Mouse (Mus musculus): ENCODE results near the gene Hist2h2bb. TPM values are rescaled to one million over a fixed set of nuclear protein-coding genes. Genes with fewer than 3 reads are reported as not detected.
"Not testable (repeated sequence)": the region's sequence is repeated elsewhere in the genome, so short reads cannot be mapped to it uniquely, and the experiment has no call there.

Hist2h2bb gene
- polyA plus RNA-seq, 1 experiment from 2014 or later = 18.6 TPM

DNA sequence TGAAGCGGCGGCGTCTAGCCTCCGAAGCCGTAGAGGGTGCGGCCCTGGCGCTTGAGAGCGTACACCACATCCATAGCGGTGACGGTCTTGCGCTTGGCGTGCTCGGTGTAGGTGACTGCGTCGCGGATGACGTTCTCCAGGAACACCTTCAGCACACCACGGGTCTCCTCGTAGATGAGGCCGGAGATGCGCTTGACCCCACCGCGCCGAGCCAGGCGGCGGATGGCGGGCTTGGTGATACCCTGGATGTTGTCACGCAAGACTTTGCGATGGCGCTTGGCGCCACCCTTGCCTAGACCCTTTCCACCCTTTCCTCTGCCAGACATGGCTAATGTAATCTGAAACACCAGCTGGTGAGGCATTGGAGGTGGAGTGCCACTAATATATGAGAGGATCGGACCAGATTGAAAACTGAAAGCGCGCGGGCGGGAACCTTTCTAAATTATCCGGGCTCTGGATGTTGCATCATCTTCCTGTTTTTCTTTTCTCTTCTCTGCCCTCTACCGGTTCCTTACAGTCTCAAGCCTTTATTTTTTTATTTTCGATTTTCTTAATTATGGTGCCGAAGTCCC, 6.5 kb upstream of the Hist2h2bb start, which contains the start of gene Hist2h4:
Gene Hist2h4 (minus strand): TSS at position 333 of the 572 bp plus-strand sequence.
- H3K4me3 ChIP-seq (ENCODE audit: low read depth, low read length) = peak within 1 kb of the TSS; percentile 55
- H3K27me3 ChIP-seq (ENCODE audit: control insufficient read depth, insufficient read depth, low read length) = no peaks in the 10 kb centered on the region
- no peaks in the 10 kb centered on the region for H3K9me3 ChIP-seq (replicated peaks; ENCODE audit: control insufficient read depth, low read length)
- ATAC-seq (replicated peaks; ENCODE audit: insufficient number of reproducible peaks, low FRiP score, low TSS enrichment, low read depth) = peak; percentile 84
- 1% methylated on average over 40 of the region's 40 CpGs for WGBS
- peak within 1 kb of the TSS; percentile 98 for H3K27ac ChIP-seq (replicated peaks; ENCODE audit: low read depth, low read length)
- peak; percentile 98 for DNase-seq (ENCODE audit: low spot score)
- peak within 1 kb of the TSS; percentile 89 for H3K4me2 ChIP-seq (ENCODE audit: low read depth, low read length)
- H3K9ac ChIP-seq (replicated peaks; ENCODE audit: low read length) = peak within 1 kb of the TSS; percentile 80
- no peaks in the 10 kb centered on the region for H3K36me3 ChIP-seq (replicated peaks; ENCODE audit: control insufficient read depth, insufficient read depth, low read depth, low read length)
- no peaks in the 10 kb centered on the region; the same call in 1 of the 2 replicates for H3K4me1 ChIP-seq (ENCODE audit: control insufficient read depth, insufficient read depth, low read length)

DNA sequence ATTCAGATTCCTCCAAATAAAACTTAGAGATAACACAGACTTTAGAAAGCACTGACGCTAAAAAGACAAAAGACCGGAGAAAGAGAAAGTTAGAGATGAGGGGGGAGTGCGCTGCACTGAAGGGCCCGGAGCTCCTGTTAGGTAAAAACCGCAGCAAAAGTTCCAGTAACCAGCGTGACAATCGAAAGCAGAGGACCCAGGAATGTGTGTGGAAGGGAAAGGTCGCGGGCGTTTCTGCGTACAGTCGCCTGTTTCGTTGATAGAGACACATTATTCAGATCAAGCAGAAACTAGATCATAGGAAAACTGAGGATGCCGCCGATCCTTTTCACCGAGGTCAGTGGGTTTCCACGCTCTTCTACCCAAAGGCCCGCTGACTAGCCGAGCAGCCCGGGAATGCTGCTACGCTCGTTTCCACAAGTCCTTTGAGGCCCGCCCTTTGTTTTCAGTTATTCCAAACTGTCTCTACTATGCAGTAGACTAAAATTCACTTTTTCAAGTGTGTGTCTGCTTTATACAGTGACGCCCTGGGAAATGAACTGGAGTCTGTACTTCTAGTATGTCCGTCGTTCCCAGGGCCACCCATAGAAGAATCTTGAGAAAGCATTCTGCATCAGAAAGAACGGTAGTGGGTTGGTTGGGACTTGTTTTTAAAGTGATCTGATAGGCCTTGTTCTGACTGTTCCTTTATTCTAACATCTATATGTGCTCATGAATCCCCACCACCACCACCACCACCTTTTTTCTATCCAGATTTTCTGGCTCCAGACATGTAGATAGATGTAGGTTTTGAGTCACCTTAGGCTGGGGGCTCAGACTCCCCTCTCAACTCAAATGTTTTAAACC, 5.8 kb upstream of the Hist2h2bb start:
- H3K4me1 ChIP-seq (ENCODE audit: control insufficient read depth, insufficient read depth, low read length) = no peaks in the 10 kb centered on the region; the same call in 1 of the 2 replicates
- no peaks in the 10 kb centered on the region for H3K27me3 ChIP-seq (ENCODE audit: control insufficient read depth, insufficient read depth, low read length)
- H3K27ac ChIP-seq (replicated peaks; ENCODE audit: low read depth, low read length) = peak overlapping the region; percentile 98
- DNase-seq (ENCODE audit: low spot score) (peak; percentile 65), ATAC-seq (replicated peaks; ENCODE audit: insufficient number of reproducible peaks, low FRiP score, low TSS enrichment, low read depth) (no peak)
- H3K9me3 ChIP-seq (replicated peaks; ENCODE audit: control insufficient read depth, low read length) = no peaks in the 10 kb centered on the region
- 8% methylated on average over 27 of the region's 27 CpGs for WGBS
- H3K4me3 ChIP-seq (ENCODE audit: low read depth, low read length) = peak overlapping the region; percentile 55
- H3K9ac ChIP-seq (replicated peaks; ENCODE audit: low read length) = peak overlapping the region; percentile 75
- no peaks in the 10 kb centered on the region for H3K36me3 ChIP-seq (replicated peaks; ENCODE audit: control insufficient read depth, insufficient read depth, low read depth, low read length)
- H3K4me2 ChIP-seq (ENCODE audit: low read depth, low read length) = peak overlapping the region; percentile 58

DNA sequence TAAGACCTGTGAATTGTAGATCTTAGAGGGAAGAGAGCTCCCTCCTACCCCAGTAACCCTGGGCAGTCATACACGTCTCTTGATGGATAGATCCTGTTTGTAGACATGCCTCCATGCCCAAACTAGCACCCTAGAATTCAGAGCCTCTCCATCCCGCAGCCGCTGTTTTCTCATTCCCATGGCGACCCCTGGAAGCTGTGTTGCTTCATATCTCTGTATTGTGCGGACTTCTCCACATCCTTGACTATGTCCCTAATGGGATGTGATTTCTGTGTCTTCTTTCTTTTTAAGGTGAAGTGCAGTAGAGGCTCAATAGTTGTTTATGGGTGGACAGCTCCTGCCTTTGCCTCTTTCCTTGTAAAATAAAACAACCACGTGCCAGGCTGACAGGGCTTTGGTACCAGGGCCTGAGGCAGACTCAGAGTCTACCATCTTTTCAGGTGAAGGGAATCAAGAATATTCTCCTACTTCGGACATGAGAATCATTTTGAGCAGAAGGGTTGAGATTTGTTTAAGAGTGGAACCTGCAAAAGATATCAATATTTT, 5.1 kb upstream of the Hist2h2bb start:
- DNase-seq (ENCODE audit: low spot score) = no peak
- Histone ChIP-seq H3K4me3 (ENCODE audit: low read depth, low read length) (no peak overlapping the region), H3K4me1 (ENCODE audit: control insufficient read depth, insufficient read depth, low read length) (no peaks in the 10 kb centered on the region; the same call in 1 of the 2 replicates), H3K27ac (replicated peaks; ENCODE audit: low read depth, low read length) (peak overlapping the region; percentile 98), H3K4me2 (ENCODE audit: low read depth, low read length) (peak overlapping the region; percentile 58), H3K36me3 (replicated peaks; ENCODE audit: control insufficient read depth, insufficient read depth, low read depth, low read length) (no peaks in the 10 kb centered on the region), H3K9me3 (replicated peaks; ENCODE audit: control insufficient read depth, low read length) (no peaks in the 10 kb centered on the region), H3K27me3 (ENCODE audit: control insufficient read depth, insufficient read depth, low read length) (no peaks in the 10 kb centered on the region), H3K9ac (replicated peaks; ENCODE audit: low read length) (peak overlapping the region; percentile 75)
- no peak for ATAC-seq (replicated peaks; ENCODE audit: insufficient number of reproducible peaks, low FRiP score, low TSS enrichment, low read depth)
- 80% methylated on average over 7 of the region's 7 CpGs for WGBS

DNA sequence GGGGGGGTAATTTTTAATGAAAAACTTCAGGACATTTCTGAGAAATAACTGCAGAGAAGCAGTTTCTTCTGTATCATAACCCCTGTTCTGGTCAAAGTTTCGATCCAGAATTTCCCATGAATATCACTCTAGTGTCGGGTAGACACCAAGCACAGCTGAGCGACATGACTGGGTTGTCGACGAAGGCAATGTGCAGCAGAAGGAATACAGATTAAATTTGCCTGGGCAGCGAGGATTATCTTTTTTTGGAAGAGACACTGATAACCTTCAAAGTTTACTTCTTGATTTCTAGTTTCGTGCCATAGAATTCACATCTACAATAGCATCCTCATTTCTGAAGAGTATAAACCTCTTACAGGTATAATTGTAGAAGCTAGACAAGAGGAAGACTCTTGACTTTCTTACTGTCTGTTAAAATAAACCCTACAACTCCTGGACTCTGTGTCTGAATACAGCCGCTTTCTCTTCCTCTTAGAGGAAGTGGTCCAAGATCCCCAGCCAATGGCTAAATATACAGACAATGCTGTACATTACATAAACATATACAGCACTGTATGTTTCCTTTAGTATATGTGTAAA, 3.3 kb upstream of the Hist2h2bb start:
- no peak for ATAC-seq (replicated peaks; ENCODE audit: insufficient number of reproducible peaks, low FRiP score, low TSS enrichment, low read depth)

DNA sequence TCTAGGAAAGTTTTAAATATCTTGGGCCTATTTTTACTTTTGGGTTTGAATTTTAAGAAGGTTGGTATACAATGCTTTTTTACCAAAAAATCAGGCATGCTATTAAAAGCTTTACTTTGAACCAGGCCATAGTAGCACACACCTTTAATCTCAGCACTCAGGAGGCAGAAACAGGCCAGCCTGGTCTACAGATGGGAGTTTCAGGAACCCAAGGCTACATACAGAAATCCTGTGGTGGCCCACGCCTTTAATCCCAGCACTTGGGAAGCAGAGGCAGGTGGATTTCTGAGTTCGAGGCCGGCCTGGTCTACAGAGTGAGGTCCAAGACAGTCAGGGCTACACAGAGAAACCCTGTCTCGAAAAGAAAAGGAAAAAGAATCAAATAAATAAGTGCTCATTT, 2.0 kb upstream of the Hist2h2bb start:
- Histone ChIP-seq H3K4me2 (ENCODE audit: low read depth, low read length) (no peak overlapping the region), H3K4me1 (ENCODE audit: control insufficient read depth, insufficient read depth, low read length) (no peaks in the 10 kb centered on the region; the same call in 1 of the 2 replicates), H3K9me3 (replicated peaks; ENCODE audit: control insufficient read depth, low read length) (no peaks in the 10 kb centered on the region), H3K36me3 (replicated peaks; ENCODE audit: control insufficient read depth, insufficient read depth, low read depth, low read length) (no peaks in the 10 kb centered on the region), H3K9ac (replicated peaks; ENCODE audit: low read length) (0 out of 2 replicates have a peak overlapping the region, but pooled peaks have one; percentile 26), H3K27me3 (ENCODE audit: control insufficient read depth, insufficient read depth, low read length) (no peaks in the 10 kb centered on the region), H3K27ac (replicated peaks; ENCODE audit: low read depth, low read length) (peak overlapping the region; percentile 75), H3K4me3 (ENCODE audit: low read depth, low read length) (no peak overlapping the region)
- DNase-seq (ENCODE audit: low spot score) (no peak), ATAC-seq (replicated peaks; ENCODE audit: insufficient number of reproducible peaks, low FRiP score, low TSS enrichment, low read depth) (no peak)
- WGBS = 70% methylated on average over 4 of the region's 4 CpGs

More for the DNA sequence above, 3.3 kb upstream of the Hist2h2bb start:
- Histone ChIP-seq H3K36me3 (replicated peaks; ENCODE audit: control insufficient read depth, insufficient read depth, low read depth, low read length) (no peaks in the 10 kb centered on the region), H3K27ac (replicated peaks; ENCODE audit: low read depth, low read length) (no peak overlapping the region), H3K4me1 (ENCODE audit: control insufficient read depth, insufficient read depth, low read length) (no peaks in the 10 kb centered on the region; the same call in 1 of the 2 replicates), H3K9ac (replicated peaks; ENCODE audit: low read length) (no peak overlapping the region), H3K9me3 (replicated peaks; ENCODE audit: control insufficient read depth, low read length) (no peaks in the 10 kb centered on the region), H3K4me3 (ENCODE audit: low read depth, low read length) (no peak overlapping the region), H3K4me2 (ENCODE audit: low read depth, low read length) (no peak overlapping the region), H3K27me3 (ENCODE audit: control insufficient read depth, insufficient read depth, low read length) (no peaks in the 10 kb centered on the region)
- WGBS = 84% methylated on average over 8 of the region's 8 CpGs
- no peak for DNase-seq (ENCODE audit: low spot score)

DNA sequence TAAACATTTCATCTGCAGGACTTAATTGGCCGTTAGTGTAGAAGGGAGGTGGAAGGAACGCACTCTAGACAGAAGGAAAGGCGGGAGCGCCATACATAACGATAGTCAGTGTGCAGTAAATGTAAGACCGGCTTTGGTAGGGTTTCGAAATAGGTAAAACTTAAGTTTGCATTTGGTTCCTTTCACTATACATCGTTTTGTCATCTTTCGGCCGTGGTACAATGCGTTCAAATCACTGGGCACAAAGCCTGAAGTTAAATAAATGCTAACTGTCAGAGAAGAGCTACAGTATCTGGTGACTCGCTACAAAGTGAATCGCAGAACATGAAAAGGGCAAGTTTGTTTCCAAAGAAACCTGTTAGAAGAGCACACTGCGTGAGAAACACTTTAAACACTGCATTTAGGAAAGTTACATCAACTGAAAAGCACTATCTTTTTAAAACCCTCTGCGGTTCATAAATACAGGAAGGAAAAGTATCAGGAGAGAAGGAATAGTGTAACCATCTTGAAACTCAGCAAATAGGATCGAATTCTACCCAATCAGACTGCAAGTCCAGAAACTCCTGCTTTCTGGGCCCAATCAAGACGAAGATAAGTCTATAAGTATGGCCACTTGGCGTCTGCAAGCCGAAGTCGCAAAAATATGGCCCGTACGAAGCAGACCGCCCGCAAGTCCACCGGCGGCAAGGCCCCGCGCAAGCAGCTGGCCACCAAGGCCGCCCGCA, 1.3 kb upstream of the Hist2h2bb start, which contains the start of gene Hist2h3b:
Gene Hist2h3b (plus strand): TSS at position 604 of the 725 bp plus-strand sequence.
- H3K4me1 ChIP-seq (ENCODE audit: control insufficient read depth, insufficient read depth, low read length) = no peaks in the 10 kb centered on the region; the same call in 1 of the 2 replicates
- H3K9ac ChIP-seq (replicated peaks; ENCODE audit: low read length) = peak within 1 kb of the TSS; percentile 75
- no peaks in the 10 kb centered on the region for H3K9me3 ChIP-seq (replicated peaks; ENCODE audit: control insufficient read depth, low read length)
- DNase-seq (ENCODE audit: low spot score) = peak; percentile 89
- H3K36me3 ChIP-seq (replicated peaks; ENCODE audit: control insufficient read depth, insufficient read depth, low read depth, low read length) = no peaks in the 10 kb centered on the region
- peak within 1 kb of the TSS; percentile 47 for H3K4me3 ChIP-seq (ENCODE audit: low read depth, low read length)
- H3K27ac ChIP-seq (replicated peaks; ENCODE audit: low read depth, low read length) = peak within 1 kb of the TSS; percentile 95
- peak within 1 kb of the TSS; percentile 48 for H3K4me2 ChIP-seq (ENCODE audit: low read depth, low read length)
- peak; percentile 58; the same call in 1 of the 2 replicates for ATAC-seq (replicated peaks; ENCODE audit: insufficient number of reproducible peaks, low FRiP score, low TSS enrichment, low read depth)
- WGBS = 24% methylated on average over 29 of the region's 30 CpGs
- no peaks in the 10 kb centered on the region for H3K27me3 ChIP-seq (ENCODE audit: control insufficient read depth, insufficient read depth, low read length)

DNA sequence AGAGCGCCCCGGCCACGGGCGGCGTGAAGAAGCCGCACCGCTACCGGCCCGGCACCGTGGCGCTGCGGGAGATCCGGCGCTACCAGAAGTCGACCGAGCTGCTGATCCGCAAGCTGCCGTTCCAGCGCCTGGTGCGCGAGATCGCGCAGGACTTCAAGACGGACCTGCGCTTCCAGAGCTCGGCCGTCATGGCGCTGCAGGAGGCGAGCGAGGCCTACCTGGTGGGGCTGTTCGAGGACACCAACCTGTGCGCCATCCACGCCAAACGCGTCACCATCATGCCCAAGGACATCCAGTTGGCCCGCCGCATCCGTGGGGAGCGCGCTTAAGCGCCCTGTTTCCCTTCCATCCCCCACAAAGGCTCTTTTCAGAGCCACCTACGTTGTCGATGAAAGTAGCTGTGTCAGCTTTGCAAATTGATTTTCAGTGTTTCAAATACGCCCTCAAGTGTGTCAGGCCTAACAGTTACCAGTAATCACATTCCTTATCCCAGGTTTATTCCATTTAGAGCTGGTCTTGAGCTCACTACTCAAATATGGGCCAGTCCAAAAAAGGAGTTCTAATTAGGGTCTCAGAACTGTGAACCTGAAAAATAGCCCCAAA, 675 bp upstream of the Hist2h2bb start:
- peak; percentile 35 for ATAC-seq (replicated peaks; ENCODE audit: insufficient number of reproducible peaks, low FRiP score, low TSS enrichment, low read depth)
- not testable (repeated sequence) for H3K36me3 ChIP-seq (replicated peaks; ENCODE audit: control insufficient read depth, insufficient read depth, low read depth, low read length)

More for the DNA sequence above, 675 bp upstream of the Hist2h2bb start:
- H3K9me3 ChIP-seq (replicated peaks; ENCODE audit: control insufficient read depth, low read length); H3K27me3 ChIP-seq (ENCODE audit: control insufficient read depth, insufficient read depth, low read length); DNase-seq (ENCODE audit: low spot score); H3K4me1 ChIP-seq (ENCODE audit: control insufficient read depth, insufficient read depth, low read length): not testable (repeated sequence)
- peak overlapping the region; percentile 95 for H3K27ac ChIP-seq (replicated peaks; ENCODE audit: low read depth, low read length)
- peak overlapping the region; percentile 75 for H3K9ac ChIP-seq (replicated peaks; ENCODE audit: low read length)
- H3K4me2 ChIP-seq (ENCODE audit: low read depth, low read length) = peak overlapping the region; percentile 48
- peak overlapping the region; percentile 47 for H3K4me3 ChIP-seq (ENCODE audit: low read depth, low read length)
- 0% methylated on average over 9 of the region's 44 CpGs for WGBS

Data from embryonic facial prominence, embryonic 11.5 days (tissue).